Mouse (Mus musculus) macrophage (primary cell): ENCODE results near the gene 2900026A02Rik. TPM values are rescaled to one million over a fixed set of nuclear protein-coding genes. Genes with fewer than 3 reads are reported as not detected.

ENCODE experiments used
- H3K27ac ChIP-seq: fragments of 350-480 bp; formaldehyde crosslinking; 2 replicates; pipeline ENCODE4 v1.9.0; 2021
- H3K36me3 ChIP-seq: fragments of 350-480 bp; formaldehyde crosslinking; 2 replicates; pipeline ENCODE4 v1.9.0; 2021; ENCODE audit errors: inconsistent target
- H3K4me3 ChIP-seq: fragments of 350-480 bp; formaldehyde crosslinking; 2 replicates; pipeline ENCODE4 v1.9.0; 2021; ENCODE audit errors: inconsistent target
- H3K79me2 ChIP-seq: fragments of 350-480 bp; formaldehyde crosslinking; 2 replicates; pipeline ENCODE4 v1.9.0; 2021; ENCODE audit errors: inconsistent target
- WGBS: methylation state at CpG from one replicate; pipeline ENCODE4 v1.1.7; 2026; ENCODE audit warnings: inconsistent platforms; ENCODE audit not compliant: missing documents; 5-methylcytosine and 5-hydroxymethylcytosine counted together
- polyA plus RNA-seq: library from polyadenylated mRNA; stranded (reverse); fragments of 250-400 nt; gene quantifications from 3 replicates; pipeline ENCODE4 v1.2.4, GENCODE M21; 2018; ENCODE audit warnings: inconsistent platforms

Gene 2900026A02Rik
- polyA plus RNA-seq, 1 experiment from 2014 or later = 4.3 TPM

- Histone ChIP-seq H3K27ac (no peak overlapping the region), H3K36me3 (no peaks in the 10 kb centered on the region), H3K79me2 (no peaks in the 10 kb centered on the region), H3K4me3 (no peak overlapping the region)
- 88% methylated on average over 7 of the region's 7 CpGs for WGBS
These were observed 114.4 kb downstream of the 2900026A02Rik start for GRCm38 (mm10) chr5:113106594-113106993.

- no peaks in the 10 kb centered on the region for H3K79me2 ChIP-seq
- no peak overlapping the region for H3K4me3 ChIP-seq
- no peaks in the 10 kb centered on the region for H3K36me3 ChIP-seq
- WGBS = 98% methylated on average over 4 of the region's 4 CpGs
- H3K27ac ChIP-seq = no peak overlapping the region
These were observed 115.6 kb downstream of the 2900026A02Rik start for GRCm38 (mm10) chr5:113105481-113105880.

GRCm38 (mm10) chr5:113105035-113105434 is 116.0 kb downstream of the 2900026A02Rik start:
- Histone ChIP-seq H3K36me3 (no peaks in the 10 kb centered on the region), H3K4me3 (no peak overlapping the region), H3K79me2 (no peaks in the 10 kb centered on the region), H3K27ac (no peak overlapping the region)
- 85% methylated on average over 9 of the region's 9 CpGs for WGBS

- no peaks in the 10 kb centered on the region for H3K79me2 ChIP-seq
- 93% methylated on average over 7 of the region's 7 CpGs for WGBS
- H3K27ac ChIP-seq = no peak overlapping the region
- no peak overlapping the region for H3K4me3 ChIP-seq
- H3K36me3 ChIP-seq = no peaks in the 10 kb centered on the region
These were observed 118.6 kb downstream of the 2900026A02Rik start for GRCm38 (mm10) chr5:113102455-113102854.

GRCm38 (mm10) chr5:113101457-113101856 is 119.6 kb downstream of the 2900026A02Rik start:
- 96% methylated on average over 10 of the region's 10 CpGs for WGBS
- H3K79me2 ChIP-seq = no peaks in the 10 kb centered on the region
- H3K4me3 ChIP-seq = no peak overlapping the region

GRCm38 (mm10) chr5:113100422-113100821 is 120.6 kb downstream of the 2900026A02Rik start:
- Histone ChIP-seq H3K4me3 (no peak overlapping the region), H3K79me2 (no peaks in the 10 kb centered on the region), H3K27ac (no peak overlapping the region), H3K36me3 (no peaks in the 10 kb centered on the region)
- 95% methylated on average over 11 of the region's 11 CpGs for WGBS

More at GRCm38 (mm10) chr5:113101457-113101856, 119.6 kb downstream of the 2900026A02Rik start:
- Histone ChIP-seq H3K27ac (no peak overlapping the region), H3K36me3 (no peaks in the 10 kb centered on the region)

GRCm38 (mm10) chr5:113099546-113099945 is 121.5 kb downstream of the 2900026A02Rik start:
- Histone ChIP-seq H3K4me3 (no peak overlapping the region), H3K27ac (no peak overlapping the region), H3K79me2 (no peaks in the 10 kb centered on the region), H3K36me3 (no peaks in the 10 kb centered on the region)
- 45% methylated on average over 1 of the region's 1 CpGs for WGBS

GRCm38 (mm10) chr5:113097551-113097950 is 123.5 kb downstream of the 2900026A02Rik start:
- Histone ChIP-seq H3K4me3 (no peak overlapping the region), H3K36me3 (no peaks in the 10 kb centered on the region), H3K27ac (no peak overlapping the region), H3K79me2 (no peaks in the 10 kb centered on the region)
- 95% methylated on average over 17 of the region's 17 CpGs for WGBS

GRCm38 (mm10) chr5:113095456-113095855 is 125.6 kb downstream of the 2900026A02Rik start:
- Histone ChIP-seq H3K79me2 (no peaks in the 10 kb centered on the region), H3K4me3 (no peak overlapping the region), H3K27ac (no peak overlapping the region), H3K36me3 (no peaks in the 10 kb centered on the region)
- WGBS = 98% methylated on average over 14 of the region's 18 CpGs

GRCm38 (mm10) chr5:113092406-113092805 is 128.6 kb downstream of the 2900026A02Rik start:
- Histone ChIP-seq H3K4me3 (no peak overlapping the region), H3K27ac (no peak overlapping the region), H3K36me3 (0 out of 2 replicates have a peak, but pooled peaks cover 7% of the 10 kb centered on the region), H3K79me2 (no peaks in the 10 kb centered on the region)
- 91% methylated on average over 7 of the region's 7 CpGs for WGBS

GRCm38 (mm10) chr5:113091162-113091561 is 129.9 kb downstream of the 2900026A02Rik start:
- H3K79me2 ChIP-seq = no peaks in the 10 kb centered on the region
- H3K36me3 ChIP-seq = 0 out of 2 replicates have a peak, but pooled peaks cover 7% of the 10 kb centered on the region
- H3K4me3 ChIP-seq = no peak overlapping the region
- 85% methylated on average over 5 of the region's 5 CpGs for WGBS
- no peak overlapping the region for H3K27ac ChIP-seq

- Histone ChIP-seq H3K79me2 (no peaks in the 10 kb centered on the region), H3K36me3 (0 out of 2 replicates have a peak, but pooled peaks cover 7% of the 10 kb centered on the region), H3K27ac (no peak overlapping the region), H3K4me3 (no peak overlapping the region)
- 92% methylated on average over 11 of the region's 11 CpGs for WGBS
These were observed 130.3 kb downstream of the 2900026A02Rik start for GRCm38 (mm10) chr5:113090750-113091149.

GRCm38 (mm10) chr5:113090077-113090690 is 130.9 kb downstream of the 2900026A02Rik start:
- Histone ChIP-seq H3K36me3 (0 out of 2 replicates have a peak, but pooled peaks cover 7% of the 10 kb centered on the region), H3K4me3 (no peak overlapping the region)
- WGBS = 92% methylated on average over 24 of the region's 24 CpGs

GRCm38 (mm10) chr5:113087465-113087864 is 133.6 kb downstream of the 2900026A02Rik start:
- Histone ChIP-seq H3K36me3 (0 out of 2 replicates have a peak, but pooled peaks cover 7% of the 10 kb centered on the region), H3K27ac (no peak overlapping the region), H3K79me2 (no peaks in the 10 kb centered on the region), H3K4me3 (no peak overlapping the region)
- WGBS = 90% methylated on average over 2 of the region's 2 CpGs

More at GRCm38 (mm10) chr5:113090077-113090690, 130.9 kb downstream of the 2900026A02Rik start:
- no peak overlapping the region for H3K27ac ChIP-seq
- no peaks in the 10 kb centered on the region for H3K79me2 ChIP-seq

GRCm38 (mm10) chr5:113086990-113087389 is 134.0 kb downstream of the 2900026A02Rik start:
- 0 out of 2 replicates have a peak, but pooled peaks cover 7% of the 10 kb centered on the region for H3K36me3 ChIP-seq
- no peaks in the 10 kb centered on the region for H3K79me2 ChIP-seq
- 95% methylated on average over 4 of the region's 4 CpGs for WGBS
- H3K4me3 ChIP-seq = no peak overlapping the region
- no peak overlapping the region for H3K27ac ChIP-seq
